Mouse (Mus musculus): Measurements from ENCODE around the gene Hdac11.

DNA sequence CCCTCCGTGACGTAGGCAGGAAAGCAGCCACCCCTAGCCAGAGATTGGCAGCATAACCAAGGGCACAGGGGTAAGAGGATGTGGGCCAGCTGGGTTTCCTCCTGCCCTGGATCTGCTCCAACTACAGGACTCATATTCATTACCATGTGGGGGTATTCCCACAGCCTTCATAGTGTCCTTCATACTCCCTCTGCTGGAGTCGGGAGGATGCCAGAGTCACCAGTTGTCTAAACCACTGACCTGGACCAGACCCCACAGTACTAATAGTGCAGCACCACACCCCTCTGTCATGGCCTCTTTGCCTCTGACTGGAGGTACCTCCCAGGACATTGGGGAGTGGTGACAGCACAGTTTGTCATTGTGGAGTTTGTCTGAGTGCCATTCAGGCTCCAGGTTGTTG lies 17.7 kb downstream of the Hdac11 start:
- TF ChIP-seq CTCF (IDR thresholded peaks at IDR 0.05; ENCODE audit: low read depth, low read length) = no peak
- TF ChIP-seq POLR2AphosphoS5 (IDR thresholded peaks at IDR 0.05; ENCODE audit: insufficient replicate concordance, low read depth, low read length) = no peak
- no peak for TF ChIP-seq GATA1 (IDR thresholded peaks at IDR 0.05; ENCODE audit: borderline replicate concordance, low read length)
